Mouse (Mus musculus) hindbrain, embryonic 14.5 days (tissue): ENCODE data around the gene Gm6899. TPM values are rescaled to one million over a fixed set of nuclear protein-coding genes. Genes with fewer than 3 reads are reported as not detected.

Experiments
- ATAC-seq: fragments of 200-750 bp; cut with Nextera tagmentation; 2 replicates; pipeline ENCODE4 v1.8.0; 2017; ENCODE audit warnings: moderate number of reproducible peaks, mild to moderate bottlenecking, moderate TSS enrichment, moderate library complexity; ENCODE audit not compliant: low FRiP score
- DNase-seq: peaks from one replicate; pipeline ENCODE4 v3.0.0-alpha.2; 2015; ENCODE audit warnings: low spot score
- H3K27ac ChIP-seq: fragments of 300-500 bp; sonication (generic); 2 replicates; pipeline ENCODE4 v1.5.1; 2014; ENCODE audit warnings: mild to moderate bottlenecking, moderate library complexity
- H3K27me3 ChIP-seq: fragments of 300-500 bp; sonication (generic); 2 replicates; pipeline ENCODE4 v1.6.1; 2014; ENCODE audit warnings: mild to moderate bottlenecking, low read length, mixed read lengths; ENCODE audit not compliant: control insufficient read depth, insufficient read depth
- H3K36me3 ChIP-seq: fragments of 300-500 bp; sonication (generic); replicated peaks from 2 replicates; pipeline ENCODE4 v1.6.1; 2014; ENCODE audit not compliant: control insufficient read depth, insufficient read depth
- H3K4me1 ChIP-seq: fragments of 300-500 bp; sonication (generic); replicated peaks from 2 replicates; pipeline ENCODE4 v1.6.1; 2014; ENCODE audit warnings: antibody characterized with exemption, low read length, mixed read lengths; ENCODE audit not compliant: control insufficient read depth, insufficient read depth
- H3K4me2 ChIP-seq: fragments of 300-500 bp; sonication (generic); replicated peaks from 2 replicates; pipeline ENCODE4 v1.6.1; 2014; ENCODE audit warnings: mild to moderate bottlenecking, moderate library complexity
- H3K4me3 ChIP-seq: fragments of 300-500 bp; sonication (generic); replicated peaks from 2 replicates; pipeline ENCODE4 v1.5.1; 2014; ENCODE audit warnings: mild to moderate bottlenecking, low read length
- H3K9ac ChIP-seq: fragments of 300-500 bp; sonication (generic); 2 replicates; pipeline ENCODE4 v1.6.1; 2014
- H3K9me3 ChIP-seq: fragments of 300-500 bp; sonication (generic); 2 replicates; pipeline ENCODE4 v1.6.1; 2016; ENCODE audit warnings: low read length; ENCODE audit not compliant: control insufficient read depth
- WGBS: fragments of 180-500 bp; shearing (Covaris S2); extraction: QIAGEN DNeasy Blood & Tissue Kit; methylation state at CpG from one replicate; pipeline ENCODE4 v1.1.7; 2014; 5-methylcytosine and 5-hydroxymethylcytosine counted together
- polyA plus RNA-seq: library from polyadenylated mRNA; unstranded; fragments of >200 nt; fragmentation: Nextera tagmentation; extraction: Ambion mirVana; gene quantifications from 2 replicates; pipeline ENCODE4 v1.2.1, GENCODE M21; 2014

Gene Gm6899
- polyA plus RNA-seq, 1 experiment from 2014 or later: not detected

DNA sequence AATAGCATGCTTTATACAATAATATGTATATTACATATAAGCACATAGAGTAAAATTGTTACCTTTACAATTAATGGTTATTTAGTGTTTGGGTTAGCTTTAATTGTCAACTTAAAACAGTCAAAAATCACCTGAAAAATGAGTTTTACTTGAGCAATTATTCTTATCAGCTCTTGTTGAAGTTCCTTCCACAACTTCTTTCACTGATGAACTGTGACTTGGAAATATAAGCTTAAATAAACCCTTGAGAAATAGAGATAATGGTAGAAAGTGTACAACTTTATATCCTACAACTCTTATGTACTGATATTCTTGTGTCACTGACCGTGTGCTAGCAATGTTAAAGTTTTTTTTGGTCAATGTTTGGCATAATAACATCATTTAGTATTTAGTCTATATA is 43.2 kb downstream of the Gm6899 start:
- 85% methylated on average over 1 of the region's 1 CpGs for WGBS
- Histone ChIP-seq H3K4me3 (no peak overlapping the region), H3K4me1 (no peaks in the 10 kb centered on the region), H3K9ac (no peak overlapping the region), H3K27me3 (no peaks in the 10 kb centered on the region), H3K36me3 (no peaks in the 10 kb centered on the region), H3K9me3 (no peaks in the 10 kb centered on the region), H3K27ac (no peak overlapping the region), H3K4me2 (no peak overlapping the region)
- ATAC-seq (no peak), DNase-seq (no peak)

DNA sequence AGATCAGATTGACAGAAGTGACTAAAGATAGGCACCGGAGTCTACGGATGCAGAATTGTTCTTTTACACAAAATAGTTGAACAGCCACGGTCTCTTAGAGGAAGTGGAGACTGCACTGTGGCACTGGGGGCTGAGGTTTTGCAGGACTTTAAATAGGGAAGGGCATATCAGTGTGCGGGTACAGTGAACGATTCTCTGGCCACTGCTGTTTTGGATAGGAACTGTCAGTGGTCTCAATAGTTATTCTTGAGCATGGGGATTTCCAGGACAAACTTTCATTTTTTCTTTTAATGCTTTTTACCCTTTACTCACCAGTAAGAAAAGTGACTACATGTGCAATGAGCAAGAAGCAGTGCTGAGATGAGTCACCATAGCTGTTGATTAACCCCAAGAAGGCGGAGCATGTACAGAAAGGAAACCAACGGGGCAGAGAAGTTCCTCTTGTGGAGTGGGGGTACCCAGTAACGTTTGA is 47.3 kb downstream of the Gm6899 start:
- H3K27me3 ChIP-seq: no peaks in the 10 kb centered on the region
- DNase-seq (no peak), ATAC-seq (no peak)
- 79% methylated on average over 8 of the region's 8 CpGs for WGBS
- no peak overlapping the region for H3K4me2 ChIP-seq
- no peaks in the 10 kb centered on the region for H3K4me1 ChIP-seq
- no peak overlapping the region for H3K4me3 ChIP-seq
- no peaks in the 10 kb centered on the region for H3K36me3 ChIP-seq
- no peak overlapping the region for H3K9ac ChIP-seq
- no peak overlapping the region for H3K27ac ChIP-seq
- peaks cover 10% of the 10 kb centered on the region; the same call in 1 of the 2 replicates for H3K9me3 ChIP-seq

DNA sequence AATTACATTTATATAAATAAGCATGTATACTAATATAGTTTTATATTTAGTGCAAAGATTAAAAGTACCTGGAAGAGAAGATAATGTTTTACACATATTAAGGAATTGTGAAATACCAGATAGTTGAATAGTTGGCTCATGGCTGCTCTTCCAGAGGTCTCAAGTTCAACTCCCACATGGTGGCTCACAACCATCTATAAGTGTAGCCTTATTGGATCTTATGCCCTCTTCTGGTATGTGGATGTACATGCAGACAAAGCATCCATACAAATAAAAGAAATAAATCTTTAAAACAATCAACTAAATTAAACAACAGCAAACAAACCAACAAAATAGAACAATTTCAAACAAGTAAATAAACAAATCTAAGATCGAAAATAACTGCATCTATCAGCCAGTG is 49.1 kb downstream of the Gm6899 start:
- no peak for ATAC-seq
- Histone ChIP-seq H3K4me1 (no peaks in the 10 kb centered on the region), H3K4me3 (no peak overlapping the region), H3K9me3 (peaks cover 10% of the 10 kb centered on the region; the same call in 1 of the 2 replicates), H3K4me2 (no peak overlapping the region), H3K9ac (no peak overlapping the region), H3K36me3 (no peaks in the 10 kb centered on the region), H3K27ac (no peak overlapping the region), H3K27me3 (no peaks in the 10 kb centered on the region)
- 95% methylated on average over 1 of the region's 1 CpGs for WGBS
- no peak for DNase-seq

Other genes with a start within 250 kb of the Gm6899 start
- 14.4 and 15.0 TPM in 2 replicates for gene Fancl, start 207.1 kb upstream of the Gm6899 start, polyA plus RNA-seq
- gene Vrk2, start 758 bp downstream of the Gm6899 start, polyA plus RNA-seq: 3.4 and 4.0 TPM in 2 replicates